Mouse (Mus musculus) cerebellum, adult 9-11 months (tissue): ENCODE measurements at regions not wholly inside any gene's neighbourhood (a gene's known extent, or its start where the extent isn't known, plus 50 kb on each side); places are given as distances from the start of the nearest gene placed in this dataset.

ENCODE experiments used
- DNase-seq: peaks from one replicate; pipeline ENCODE4 v3.0.0; 2022

DNA sequence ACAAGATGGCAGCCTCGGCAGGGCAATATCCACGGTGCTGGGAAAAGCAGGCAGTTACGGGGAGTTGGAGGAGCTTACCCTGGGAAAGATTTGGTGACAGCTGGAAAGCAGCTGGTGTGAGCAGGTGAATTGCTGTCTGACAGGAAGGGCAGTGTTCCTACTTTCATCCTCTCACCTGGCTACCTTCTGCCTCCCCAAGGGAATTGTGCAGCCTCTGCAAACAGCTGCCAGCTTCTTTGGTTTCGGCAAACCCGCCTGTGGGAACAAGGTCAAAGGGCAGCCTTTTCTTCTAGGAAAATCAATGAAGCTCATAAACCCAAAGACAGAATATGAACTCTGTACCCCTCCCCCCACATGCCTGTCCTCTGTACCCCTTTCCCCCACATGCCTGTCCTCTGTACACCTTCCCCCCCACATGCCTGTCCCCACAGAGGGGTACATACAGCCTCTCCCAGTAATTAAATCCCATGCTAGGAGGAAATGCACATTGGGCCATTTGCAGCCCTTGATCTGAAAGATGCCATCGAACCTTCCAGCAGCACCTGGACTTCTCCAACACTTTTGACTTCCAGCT lies 102.3 kb upstream of the Xylt1 start:
- DNase-seq = no peak

- DNase-seq = no peak
Measured at GRCm38 (mm10) chr7:117282194-117282593, 98.6 kb upstream of the Xylt1 start.

- no peak for DNase-seq
Measured at GRCm38 (mm10) chr7:117285206-117285605, 95.6 kb upstream of the Xylt1 start.

- DNase-seq = no peak
Measured at GRCm38 (mm10) chr7:117285985-117286384, 94.8 kb upstream of the Xylt1 start.

- DNase-seq = no peak
Measured at GRCm38 (mm10) chr7:117303705-117304104, 77.1 kb upstream of the Xylt1 start.

DNA sequence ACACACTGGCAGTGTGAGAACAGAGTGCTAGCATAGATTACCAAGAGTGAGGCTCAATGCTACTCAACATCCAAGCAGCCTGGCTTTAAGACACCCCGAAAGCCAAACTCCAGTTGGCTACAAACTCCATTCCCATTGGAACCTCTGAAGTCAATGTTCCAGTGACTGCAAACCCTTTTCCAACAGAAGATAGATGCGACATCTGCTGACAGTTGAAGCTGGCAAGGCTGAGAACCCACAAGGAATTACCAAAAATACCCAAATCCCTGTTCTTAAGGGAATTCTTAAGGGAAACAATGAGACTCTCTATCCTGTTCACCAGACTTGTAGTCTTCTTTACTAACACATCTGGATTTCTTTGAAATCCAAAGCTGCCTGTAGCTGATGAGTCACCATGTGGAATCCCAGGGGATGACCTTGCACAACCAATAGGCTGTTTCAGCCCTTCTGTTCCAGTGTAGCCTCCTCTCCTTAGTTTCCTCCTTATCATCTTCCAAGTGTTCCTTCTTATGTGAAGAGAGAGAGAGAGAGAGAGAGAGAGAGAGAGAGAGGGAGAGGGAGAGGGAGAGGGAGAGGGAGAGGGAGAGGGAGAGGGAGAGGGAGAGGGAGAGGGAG lies 70.1 kb upstream of the Xylt1 start:
- no peak for DNase-seq

GRCm38 (mm10) chr7:117311316-117311715 lies 69.5 kb upstream of the Xylt1 start:
- DNase-seq = no peak

- no peak for DNase-seq
Measured at GRCm38 (mm10) chr7:117316126-117316805, 64.5 kb upstream of the Xylt1 start.

- DNase-seq = no peak
Measured at GRCm38 (mm10) chr7:117317362-117317761, 63.4 kb upstream of the Xylt1 start.

- no peak for DNase-seq
Measured at GRCm38 (mm10) chr7:117320552-117320951, 60.2 kb upstream of the Xylt1 start.
